Comparison of ENCODE assay signal across 11 mouse cellular contexts in genomic region chr1:53845854-53846253, GRCm38 (mm10).
DNase-seq lines count a peak whose midpoint lies in the region; ATAC-seq and TF ChIP-seq lines count a peak whose summit lies in the region.
"Had no signal": no experiment of that assay in that cellular context is flagged by ENCODE, and none has a peak within 500 bp of the region (broad histone marks: within the 10 kb centered on the region; RNA-seq: fewer than 3 reads in every experiment).

No protein-coding gene starts in this region.

- DNase-seq in gastrocnemius, adult 2 months = peak; percentile 20
- DNase-seq in gastrocnemius, postnatal 36 days = no peak
- peak; percentile 8 for DNase-seq in testis, postnatal 14 days (ENCODE audit: low spot score)
- no peak for DNase-seq in testis, postnatal 10 days (ENCODE audit: low spot score)
- no peak for DNase-seq in cerebellum, postnatal 10 days
- no peak for DNase-seq in kidney, postnatal 4 days
- DNase-seq: forebrain, postnatal 0 days; thymus, postnatal 36 days had no signal

- no peak overlapping the region for H3K4me2 ChIP-seq in intestine, postnatal 0 days (replicated peaks; ENCODE audit: low read depth)
- H3K4me2 ChIP-seq: heart, embryonic 13.5 days had no signal

- H3K27me3 ChIP-seq in intestine, postnatal 0 days (replicated peaks; ENCODE audit: control insufficient read depth, insufficient read depth, low read length) = no peaks in the 10 kb centered on the region
- H3K27me3 ChIP-seq: heart, embryonic 13.5 days had no signal

- intact Hi-C loops in gastrocnemius, adult 2 months (cut with DNase I) = no loop called here
- intact Hi-C loops in gastrocnemius, postnatal 36 days (cut with DNase I) = no loop called here

- no peaks in the 10 kb centered on the region for H3K36me3 ChIP-seq in intestine, postnatal 0 days (ENCODE audit: control insufficient read depth, insufficient read depth)

- ATAC-seq in intestine, postnatal 0 days = peak; percentile 13; the same call in 1 of the 2 replicates
- ATAC-seq in activated CD4-positive, CD25-positive, alpha-beta regulatory T cell, adult 4 months = no peak
- ATAC-seq: forebrain, postnatal 0 days had no signal

- H3K4me1 ChIP-seq in intestine, postnatal 0 days (replicated peaks; ENCODE audit: control insufficient read depth, insufficient read depth, low read length) = peaks cover 4% of the 10 kb centered on the region; the same call in 1 of the 2 replicates
- H3K4me1 ChIP-seq: heart, embryonic 13.5 days had no signal

- no peaks in the 10 kb centered on the region for H3K9me3 ChIP-seq in intestine, postnatal 0 days (ENCODE audit: control insufficient read depth)
- H3K9me3 ChIP-seq: heart, embryonic 13.5 days had no signal

- 32% methylated on average over 8 of the region's 8 CpGs for WGBS in intestine, postnatal 0 days

- no peak overlapping the region; the same call in 1 of the 2 replicates for H3K27ac ChIP-seq in gastrocnemius, adult 2 months
- 0 out of 2 replicates have a peak overlapping the region, but pooled peaks have one; percentile 41 for H3K27ac ChIP-seq in intestine, postnatal 0 days (ENCODE audit: low read depth, low read length)
- H3K27ac ChIP-seq: heart, embryonic 13.5 days had no signal

- no peak overlapping the region for H3K4me3 ChIP-seq in gastrocnemius, adult 2 months
- no peak overlapping the region for H3K4me3 ChIP-seq in intestine, postnatal 0 days (ENCODE audit: low read depth, low read length)
- H3K4me3 ChIP-seq: heart, embryonic 13.5 days had no signal

- no peak overlapping the region for H3K9ac ChIP-seq in intestine, postnatal 0 days (ENCODE audit: low read depth, low read length)
- H3K9ac ChIP-seq: forebrain, postnatal 0 days; heart, embryonic 13.5 days had no signal

- no peak for TF ChIP-seq CTCF in gastrocnemius, adult 2 months (IDR thresholded peaks at IDR 0.05)
- TF ChIP-seq CTCF in intestine, postnatal 0 days (IDR thresholded peaks at IDR 0.05; ENCODE audit: low read depth) = no peak

Comparison
In these comparisons a context has a peak if more than half of its experiments do, and no peak if none do; other contexts are left out.
1. DNase-seq: peak in gastrocnemius, adult 2 months (single experiment) and testis, postnatal 14 days (single experiment); none in gastrocnemius, postnatal 36 days (0 of 2), testis, postnatal 10 days (single experiment), cerebellum, postnatal 10 days (0 of 2) and kidney, postnatal 4 days (0 of 2).